Mouse (Mus musculus) MEL (cell line): ENCODE results near the gene Spata25. TPM values are rescaled to one million over a fixed set of nuclear protein-coding genes. Genes with fewer than 3 reads are reported as not detected.
A peak's percentile ranks its signal among the peaks of the same experiment; 100 is the strongest.

Experiments
- DNase-seq: peaks from one replicate; pipeline ENCODE4 v3.0.0; 2011; ENCODE audit warnings: low read depth, low spot score
- H3K27ac ChIP-seq: 2 replicates; pipeline ENCODE4 v1.5.1; 2012; ENCODE audit warnings: low read depth, mild to moderate bottlenecking, control low read depth, low read length, moderate library complexity; ENCODE audit not compliant: control insufficient read depth
- H3K27me3 ChIP-seq, 2 experiments: fragments of 150-350 bp in 1 of 2; sonication (generic) in 1 of 2; 2 replicates each; pipeline ENCODE4 v1.6.1; 2012; ENCODE audit warnings: low read length in 2 of 2, mild to moderate bottlenecking in 2 of 2, improper control_type of control experiment in 1 of 2, moderate library complexity in 1 of 2; ENCODE audit not compliant: insufficient read depth in 2 of 2, control insufficient read depth in 1 of 2
- H3K36me3 ChIP-seq, 2 experiments: 2 replicates each; pipeline ENCODE4 v1.6.1; 2012 to 2014; ENCODE audit warnings: low read length in 2 of 2, improper control_type of control experiment in 1 of 2, inconsistent platforms in 1 of 2, mild to moderate bottlenecking in 1 of 2; ENCODE audit not compliant: insufficient read depth in 2 of 2, control insufficient read depth in 1 of 2
- H3K4me1 ChIP-seq, 2 experiments: fragments of 150-350 bp in 1 of 2; sonication (generic) in 1 of 2; 2 replicates each; pipeline ENCODE4 v1.6.1; 2012; ENCODE audit warnings: low read length in 2 of 2, improper control_type of control experiment in 1 of 2, mild to moderate bottlenecking in 1 of 2; ENCODE audit not compliant: insufficient read depth in 2 of 2, control insufficient read depth in 1 of 2
- H3K4me3 ChIP-seq, 2 experiments: fragments of 150-350 bp in 1 of 2; sonication (generic) in 1 of 2; 2 replicates each; pipeline ENCODE4 v1.5.1; 2012; ENCODE audit warnings: low read depth in 2 of 2, low read length in 2 of 2, mild to moderate bottlenecking in 2 of 2, moderate library complexity in 2 of 2, control low read depth in 1 of 2, improper control_type of control experiment in 1 of 2; ENCODE audit not compliant: control insufficient read depth in 1 of 2, insufficient read depth in 1 of 2
- H3K79me2 ChIP-seq: 2 replicates; pipeline ENCODE4 v1.6.1; 2012; ENCODE audit warnings: mild to moderate bottlenecking, low read length, moderate library complexity; ENCODE audit not compliant: control insufficient read depth, poor library complexity, insufficient read depth
- H3K9ac ChIP-seq: 2 replicates; pipeline ENCODE4 v1.6.1; 2012; ENCODE audit warnings: low read depth, mild to moderate bottlenecking, control low read depth, low read length, moderate library complexity; ENCODE audit not compliant: control insufficient read depth, poor library complexity, severe bottlenecking
- H3K9me3 ChIP-seq: fragments of 150-350 bp; sonication (generic); replicated peaks from 2 replicates; pipeline ENCODE4 v1.6.1; 2012; ENCODE audit warnings: mild to moderate bottlenecking, low read length, improper control_type of control experiment, moderate library complexity; ENCODE audit not compliant: insufficient read depth
- BHLHE40 ChIP-seq: IDR thresholded peaks from 2 replicates; pipeline ENCODE4 v1.6.1; 2012; ENCODE audit warnings: low read depth, mild to moderate bottlenecking, inconsistent platforms, low read length, improper control_type of control experiment, borderline replicate concordance
- CHD1 ChIP-seq: IDR thresholded peaks from 2 replicates; pipeline ENCODE4 v1.6.1; 2012; ENCODE audit warnings: low read depth, mild to moderate bottlenecking, inconsistent platforms, low read length, improper control_type of control experiment
- CHD2 ChIP-seq: IDR thresholded peaks from 2 replicates; pipeline ENCODE4 v1.6.1; 2011; ENCODE audit warnings: low read length, improper control_type of control experiment
- CTCF ChIP-seq, 3 experiments: IDR thresholded peaks in 2 of 3; conservative IDR thresholded peaks in 1 of 3; 2 replicates each; pipeline ENCODE4 v1.5.1; 2011 to 2012; ENCODE audit warnings: low read length in 3 of 3, low read depth in 2 of 3, mild to moderate bottlenecking in 2 of 3, improper control_type of control experiment in 1 of 3, inconsistent platforms in 1 of 3, mixed read lengths in 1 of 3, moderate library complexity in 1 of 3; ENCODE audit not compliant: control insufficient read depth in 1 of 3, insufficient read depth in 1 of 3, poor library complexity in 1 of 3, severe bottlenecking in 1 of 3
- ELF1 ChIP-seq: IDR thresholded peaks from 2 replicates; pipeline ENCODE4 v1.6.1; 2014; ENCODE audit warnings: low read depth, mild to moderate bottlenecking, inconsistent platforms, low read length, improper control_type of control experiment, moderate library complexity
- ETS1 ChIP-seq: IDR thresholded peaks from 2 replicates; pipeline ENCODE4 v1.6.1; 2012; ENCODE audit warnings: low read depth, mild to moderate bottlenecking, inconsistent platforms, low read length, improper control_type of control experiment, moderate library complexity
- GATA1 ChIP-seq: IDR thresholded peaks from 2 replicates; pipeline ENCODE4 v1.6.1; 2011; ENCODE audit warnings: low read depth, low read length, improper control_type of control experiment
- HCFC1 ChIP-seq: IDR thresholded peaks from 2 replicates; pipeline ENCODE4 v1.6.1; 2012; ENCODE audit warnings: low read depth, mild to moderate bottlenecking, inconsistent platforms, low read length, improper control_type of control experiment, moderate library complexity
- KAT2A ChIP-seq: conservative IDR thresholded peaks from 2 replicates; pipeline ENCODE4 v1.6.1; 2012; ENCODE audit warnings: low read depth, low read length, improper control_type of control experiment, inconsistent platforms
- MAFK ChIP-seq: IDR thresholded peaks from 2 replicates; pipeline ENCODE4 v1.6.1; 2011; ENCODE audit warnings: low read depth, mild to moderate bottlenecking, low read length, improper control_type of control experiment, borderline replicate concordance
- MAX ChIP-seq: IDR thresholded peaks from 2 replicates; pipeline ENCODE4 v1.6.1; 2011; ENCODE audit warnings: low read length, improper control_type of control experiment
- MAZ ChIP-seq: IDR thresholded peaks from 2 replicates; pipeline ENCODE4 v1.6.1; 2012; ENCODE audit warnings: low read depth, mild to moderate bottlenecking, inconsistent platforms, low read length, improper control_type of control experiment
- MEF2A ChIP-seq: IDR thresholded peaks from 2 replicates; pipeline ENCODE4 v1.6.1; 2014; ENCODE audit warnings: low read depth, mild to moderate bottlenecking, inconsistent platforms, low read length, improper control_type of control experiment; ENCODE audit not compliant: poor library complexity, insufficient replicate concordance, severe bottlenecking; ENCODE audit errors: extremely low read depth
- MXI1 ChIP-seq: IDR thresholded peaks from 2 replicates; pipeline ENCODE4 v1.6.1; 2011; ENCODE audit warnings: mild to moderate bottlenecking, low read depth, low read length, improper control_type of control experiment
- MYC ChIP-seq: IDR thresholded peaks from 2 replicates; pipeline ENCODE4 v1.6.1; 2011; ENCODE audit warnings: low read depth, mild to moderate bottlenecking, low read length, improper control_type of control experiment, moderate library complexity
- NELFE ChIP-seq: IDR thresholded peaks from 2 replicates; pipeline ENCODE4 v1.6.1; 2011; ENCODE audit warnings: low read depth, low read length, improper control_type of control experiment
- NRF1 ChIP-seq: IDR thresholded peaks from 2 replicates; pipeline ENCODE4 v1.6.1; 2014; ENCODE audit warnings: low read depth, mild to moderate bottlenecking, inconsistent platforms, low read length, improper control_type of control experiment, moderate library complexity; ENCODE audit not compliant: poor library complexity, insufficient read depth, severe bottlenecking
- POLR2A ChIP-seq, 2 experiments: IDR thresholded peaks; 2 replicates each; pipeline ENCODE4 v1.6.1; 2011 to 2012; ENCODE audit warnings: low read length in 2 of 2, mild to moderate bottlenecking in 2 of 2, control low read depth in 1 of 2, improper control_type of control experiment in 1 of 2, low read depth in 1 of 2, moderate library complexity in 1 of 2; ENCODE audit not compliant: control insufficient read depth in 1 of 2, insufficient read depth in 1 of 2, poor library complexity in 1 of 2
- POLR2AphosphoS2 ChIP-seq: IDR thresholded peaks from 2 replicates; pipeline ENCODE4 v1.6.1; 2011; ENCODE audit warnings: low read length, improper control_type of control experiment
- POLR2AphosphoS5 ChIP-seq: IDR thresholded peaks from 2 replicates; pipeline ENCODE4 v1.6.1; 2012; ENCODE audit warnings: low read depth, borderline replicate concordance, mild to moderate bottlenecking, inconsistent platforms, low read length, moderate library complexity, mixed read lengths
- RCOR1 ChIP-seq: IDR thresholded peaks from 2 replicates; pipeline ENCODE4 v1.6.1; 2012; ENCODE audit warnings: low read depth, mild to moderate bottlenecking, inconsistent platforms, low read length, improper control_type of control experiment
- SIN3A ChIP-seq: IDR thresholded peaks from 2 replicates; pipeline ENCODE4 v1.6.1; 2012; ENCODE audit warnings: low read length, improper control_type of control experiment, inconsistent platforms
- SMC3 ChIP-seq: IDR thresholded peaks from 2 replicates; pipeline ENCODE4 v1.6.1; 2011; ENCODE audit warnings: low read depth, low read length, improper control_type of control experiment
- TBP ChIP-seq: IDR thresholded peaks from 2 replicates; pipeline ENCODE4 v1.8.0; 2011; ENCODE audit warnings: low read depth, low read length, improper control_type of control experiment
- TCF12 ChIP-seq: IDR thresholded peaks from 2 replicates; pipeline ENCODE4 v1.6.1; 2014; ENCODE audit warnings: low read depth, mild to moderate bottlenecking, inconsistent platforms, low read length, improper control_type of control experiment, moderate library complexity
- USF1 ChIP-seq: IDR thresholded peaks from 2 replicates; pipeline ENCODE4 v1.6.1; 2014; ENCODE audit warnings: low read depth, mild to moderate bottlenecking, inconsistent platforms, low read length, improper control_type of control experiment, moderate library complexity
- USF2 ChIP-seq, 2 experiments: IDR thresholded peaks; 2 replicates each; pipeline ENCODE4 v1.6.1; 2011 to 2012; ENCODE audit warnings: improper control_type of control experiment in 2 of 2, low read length in 2 of 2, borderline replicate concordance in 1 of 2, inconsistent platforms in 1 of 2, low read depth in 1 of 2, mild to moderate bottlenecking in 1 of 2; ENCODE audit not compliant: insufficient read depth in 1 of 2
- ZKSCAN1 ChIP-seq: IDR thresholded peaks from 2 replicates; pipeline ENCODE4 v1.6.1; 2012; ENCODE audit warnings: low read depth, mild to moderate bottlenecking, inconsistent platforms, low read length, improper control_type of control experiment, moderate library complexity
- ZMIZ1 ChIP-seq: IDR thresholded peaks from 2 replicates; pipeline ENCODE4 v1.6.1; 2012; ENCODE audit warnings: low read depth, mild to moderate bottlenecking, inconsistent platforms, low read length, improper control_type of control experiment, moderate library complexity
- polyA plus RNA-seq, 2 experiments: library from polyadenylated mRNA; stranded (reverse) in 1 of 2; unstranded in 1 of 2; fragments of >175 nt in 1 of 2; fragments of >200 nt in 1 of 2; gene quantifications; 2 replicates each; pipeline versions ENCODE4 v1.2.1 to v1.2.4; 2012; ENCODE audit warnings: low replicate concordance in 2 of 2, low read depth in 1 of 2; ENCODE audit not compliant: insufficient read length in 2 of 2, insufficient read depth in 1 of 2, missing spikeins in 1 of 2
- total RNA-seq: library from RNA; depleted of rRNA; stranded (reverse); fragments of 300-350 nt; gene quantifications from 2 replicates; pipeline ENCODE4 v1.2.3, GENCODE M21; 2012

Gene Spata25
- total and polyA plus RNA-seq, 3 experiments, result 0.13 to 0.50 TPM; not detected in 1

DNA sequence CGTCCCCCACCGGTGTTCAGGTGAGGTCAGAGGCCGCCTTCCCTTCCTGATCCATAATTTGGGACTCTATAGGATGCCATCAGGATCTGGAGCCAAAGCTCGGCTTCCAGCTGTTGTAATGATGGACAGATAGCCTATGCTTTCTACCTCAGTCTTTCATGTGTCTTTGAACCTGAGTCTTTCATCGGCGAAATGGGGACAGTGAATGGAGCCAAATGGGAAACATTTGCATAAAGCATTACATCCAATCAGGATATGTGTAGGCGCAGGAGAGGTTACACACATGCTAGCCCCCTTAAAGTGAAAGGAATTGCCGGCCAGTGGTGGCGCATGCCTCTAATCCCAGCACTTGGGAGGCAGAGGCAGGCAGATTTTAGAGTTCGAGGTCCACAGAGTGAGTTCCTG, 5.2 kb downstream of the Spata25 start:
- Histone ChIP-seq H3K9me3 (no peaks in the 10 kb centered on the region), H3K4me1 (peaks cover 2 to 31% of the 10 kb centered on the region in 2 experiments; a peak in 3 of 4 replicates), H3K27ac (peak overlapping the region; percentile 59), H3K27me3 (no peaks in the 10 kb centered on the region), H3K36me3 (peaks cover 0 to 23% of the 10 kb centered on the region in 2 experiments; a peak in 2 of 4 replicates), H3K9ac (peak overlapping the region; percentile 73), H3K79me2 (peaks cover 4% of the 10 kb centered on the region), H3K4me3 (peak overlapping the region; percentile 77 to 80)
- TF ChIP-seq TBP (peak; percentile 81), MXI1 (peak; percentile 58; the same call in 1 of the 2 replicates), MAX (peak; percentile 6; the same call in 1 of the 2 replicates), CHD1 (no peak), ETS1 (peak; percentile 42; the same call in 1 of the 2 replicates)
- DNase-seq, result peak; percentile 80

DNA sequence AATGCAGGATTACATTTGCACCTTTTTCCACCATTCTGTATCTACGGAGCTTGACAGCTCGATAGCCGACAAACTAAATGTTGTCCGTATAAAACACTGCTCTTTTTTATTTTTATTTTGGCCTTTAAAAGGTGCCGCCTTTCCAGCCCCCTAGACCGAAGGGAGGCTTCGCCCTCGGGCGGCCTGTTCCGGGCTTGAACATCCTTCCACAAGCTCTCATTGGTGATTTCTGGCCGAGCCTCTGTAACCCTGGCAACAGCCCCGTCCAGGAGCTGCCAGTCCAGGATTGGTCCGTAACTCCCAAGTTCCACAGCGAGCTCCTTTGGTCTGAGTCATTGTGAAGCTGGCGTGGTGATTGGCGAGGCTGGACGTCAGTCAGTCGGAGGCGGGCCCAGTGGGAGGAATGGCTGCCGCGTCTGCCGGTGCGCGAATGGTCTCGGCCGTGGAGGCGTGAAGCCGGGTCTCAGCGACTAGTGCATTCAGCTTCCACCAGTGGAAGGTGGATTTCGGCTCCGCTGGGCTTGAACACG, 5.6 kb downstream of the Spata25 start, which contains the start of gene Zswim1:
Gene Zswim1 (plus strand): TSS at position 51 of the 530 bp plus-strand sequence.
- Histone ChIP-seq H3K4me1 (peaks cover 2 to 27% of the 10 kb centered on the region in 2 experiments; a peak in 3 of 4 replicates), H3K79me2 (peaks cover 4% of the 10 kb centered on the region), H3K27ac (peak within 1 kb of the TSS; percentile 59), H3K4me3 (peak within 1 kb of the TSS; percentile 77 to 80), H3K36me3 (peaks cover 0 to 20% of the 10 kb centered on the region in 2 experiments; a peak in 2 of 4 replicates), H3K9me3 (no peaks in the 10 kb centered on the region), H3K27me3 (no peaks in the 10 kb centered on the region), H3K9ac (peak within 1 kb of the TSS; percentile 73)
- TF ChIP-seq MAZ (no peak), NRF1 (no peak), NELFE (peak; percentile 71; the same call in 1 of the 2 replicates), RCOR1 (peak; percentile 9; the same call in 1 of the 2 replicates), CHD2 (peak; percentile 58), SMC3 (no peak), KAT2A (no peak), SIN3A (peak; percentile 64), POLR2AphosphoS5 (no peak), USF1 (no peak), USF2 (IDR thresholded peaks at IDR 0.05; ENCODE audit: borderline replicate concordance in 1 of 2, insufficient read depth in 1 of 2, low read depth in 1 of 2, low read length in 2 of 2) (no peak), MAX (peak; percentile 20; the same call in 1 of the 2 replicates), BHLHE40 (no peak), ELF1 (peak; percentile 83), MAFK (no peak), MEF2A (no peak), CTCF (IDR thresholded peaks at IDR 0.05 in 2 of 3, conservative IDR thresholded peaks at IDR 0.05 in 1 of 3; ENCODE audit: control insufficient read depth in 1 of 3, insufficient read depth in 1 of 3, low read depth in 2 of 3, low read length in 3 of 3, poor library complexity in 1 of 3, severe bottlenecking in 1 of 3) (no peak), GATA1 (no peak), POLR2AphosphoS2 (peak; percentile 83; the same call in 1 of the 2 replicates), POLR2A (IDR thresholded peaks at IDR 0.05; ENCODE audit: control insufficient read depth in 1 of 2, insufficient read depth in 1 of 2, low read depth in 1 of 2, low read length in 2 of 2, poor library complexity in 1 of 2) (peak; percentile 75 to 76; a peak in 3 of 4 replicates), TCF12 (peak; percentile 61), MXI1 (peak; percentile 84), ZMIZ1 (peak; percentile 59; the same call in 1 of the 2 replicates), ZKSCAN1 (no peak), MYC (no peak), HCFC1 (peak; percentile 76)
- peak; percentile 98 for DNase-seq
